Mouse (Mus musculus) heart, embryonic 14.5 days (tissue): ENCODE data around the gene Angptl4. TPM values are rescaled to one million over a fixed set of nuclear protein-coding genes. Genes with fewer than 3 reads are reported as not detected.
"Not testable (repeated sequence)": the region's sequence is repeated elsewhere in the genome, so short reads cannot be mapped to it uniquely, and the experiment has no call there.

Experiments
- ATAC-seq: fragments of 200-750 bp; cut with Nextera tagmentation; 2 replicates; pipeline ENCODE4 v1.8.0; 2017; ENCODE audit warnings: low read depth, moderate TSS enrichment; ENCODE audit not compliant: insufficient number of reproducible peaks, insufficient read depth, low FRiP score
- H3K27ac ChIP-seq, 2 experiments: fragments of 200-500 bp in 1 of 2; fragments of 300-500 bp in 1 of 2; sonication (generic) in 1 of 2; replicated peaks in 1 of 2; 2 replicates each; pipeline ENCODE4 v1.5.1; 2012 to 2014; ENCODE audit warnings: low read depth in 2 of 2, low read length in 2 of 2, control low read depth in 1 of 2, mild to moderate bottlenecking in 1 of 2, mixed read lengths in 1 of 2; ENCODE audit not compliant: control insufficient read depth in 1 of 2, insufficient read depth in 1 of 2
- H3K27me3 ChIP-seq: fragments of 300-500 bp; sonication (generic); 2 replicates; pipeline ENCODE4 v1.6.1; 2014; ENCODE audit warnings: mild to moderate bottlenecking, low read length, control low read depth; ENCODE audit not compliant: control insufficient read depth, insufficient read depth
- H3K36me3 ChIP-seq: fragments of 300-500 bp; sonication (generic); 2 replicates; pipeline ENCODE4 v1.6.1; 2014; ENCODE audit warnings: mild to moderate bottlenecking, control low read depth, low read length, mixed read lengths; ENCODE audit not compliant: control insufficient read depth, insufficient read depth
- H3K4me1 ChIP-seq, 2 experiments: fragments of 200-500 bp in 1 of 2; fragments of 300-500 bp in 1 of 2; sonication (generic) in 1 of 2; 2 replicates each; pipeline ENCODE4 v1.6.1; 2012 to 2014; ENCODE audit warnings: low read length in 2 of 2, control low read depth in 1 of 2, mixed read lengths in 1 of 2; ENCODE audit not compliant: control insufficient read depth in 2 of 2, insufficient read depth in 2 of 2
- H3K4me2 ChIP-seq: fragments of 300-500 bp; sonication (generic); 2 replicates; pipeline ENCODE4 v1.6.1; 2014; ENCODE audit warnings: mild to moderate bottlenecking, low read length
- H3K4me3 ChIP-seq, 2 experiments: fragments of 200-500 bp in 1 of 2; fragments of 300-500 bp in 1 of 2; sonication (generic) in 1 of 2; 2 replicates each; pipeline ENCODE4 v1.5.1; 2012 to 2014; ENCODE audit warnings: low read length in 2 of 2, mild to moderate bottlenecking in 2 of 2, control low read depth in 1 of 2, low read depth in 1 of 2, moderate library complexity in 1 of 2; ENCODE audit not compliant: control insufficient read depth in 1 of 2, insufficient read depth in 1 of 2
- H3K9ac ChIP-seq: fragments of 300-500 bp; sonication (generic); 2 replicates; pipeline ENCODE4 v1.6.1; 2014; ENCODE audit warnings: mild to moderate bottlenecking, low read length
- H3K9me3 ChIP-seq: fragments of 300-500 bp; sonication (generic); 2 replicates; pipeline ENCODE4 v1.6.1; 2016; ENCODE audit warnings: low read length, control low read depth; ENCODE audit not compliant: control insufficient read depth
- WGBS: fragments of 180-500 bp; shearing (Covaris S2); extraction: QIAGEN DNeasy Blood & Tissue Kit; methylation state at CpG from one replicate; pipeline ENCODE4 v1.1.7; 2014; 5-methylcytosine and 5-hydroxymethylcytosine counted together
- polyA plus RNA-seq: library from polyadenylated mRNA; unstranded; fragments of >200 nt; fragmentation: Nextera tagmentation; extraction: Ambion mirVana; gene quantifications from 2 replicates; pipeline ENCODE4 v1.2.1, GENCODE M21; 2014

Angptl4 gene
- polyA plus RNA-seq, result 13.5 and 16.4 TPM in 2 replicates

DNA sequence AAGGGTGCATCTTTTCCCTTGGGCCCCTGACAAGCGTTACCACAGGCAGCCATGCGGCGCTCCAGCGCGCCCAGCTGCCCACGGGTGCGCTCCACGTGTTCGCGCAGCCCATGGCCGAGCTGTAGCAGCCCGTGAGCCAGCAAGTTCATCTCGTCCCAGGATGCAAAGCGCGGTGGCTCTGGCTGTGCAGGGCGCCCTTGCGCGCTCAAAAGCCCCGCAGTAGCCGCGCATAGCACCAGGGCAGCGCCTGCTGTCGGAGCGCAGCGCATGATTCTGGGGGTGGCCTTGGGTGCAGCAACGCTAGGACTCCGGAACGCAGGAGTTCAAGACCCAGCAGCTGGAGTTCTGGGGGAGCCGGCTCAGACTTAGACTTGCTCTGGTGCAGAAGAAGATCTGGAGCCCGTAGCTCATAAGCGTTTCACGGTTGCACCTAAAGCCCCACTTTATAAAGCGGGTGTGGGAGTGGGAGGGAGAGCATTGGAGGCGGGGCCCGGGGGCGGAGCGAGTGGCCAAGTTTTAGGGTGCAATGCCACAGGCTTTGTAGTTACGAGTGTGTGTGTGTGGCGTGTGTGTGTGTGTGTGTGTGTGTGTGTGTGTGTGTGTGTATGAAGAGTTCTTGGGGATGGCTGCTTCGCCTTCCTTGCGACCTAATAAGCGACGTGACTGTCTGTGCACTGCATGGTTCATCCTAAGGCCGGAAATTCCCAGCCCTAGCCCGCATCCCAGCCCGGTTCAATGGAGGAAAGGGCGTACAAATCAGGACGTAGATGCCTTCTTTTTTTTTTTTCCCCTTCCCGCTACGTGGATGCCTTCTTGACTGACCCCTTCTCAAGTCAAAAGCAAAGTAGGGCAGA is at the start of gene Angptl4:
Angptl4 (minus strand) TSS at position 707 of the 854 bp plus-strand sequence.
- 2% methylated on average over 50 of the region's 50 CpGs for WGBS
- H3K27me3 ChIP-seq, result no peaks in the 10 kb centered on the region
- peak within 1 kb of the TSS; percentile 80 for H3K4me2 ChIP-seq
- H3K4me3 ChIP-seq, result peak within 1 kb of the TSS; percentile 39 to 49
- H3K27ac ChIP-seq, result peak within 1 kb of the TSS; percentile 71 to 84
- H3K9me3 ChIP-seq, result no peaks in the 10 kb centered on the region
- peaks cover 42 to 59% of the 10 kb centered on the region in 2 experiments for H3K4me1 ChIP-seq
- peak; percentile 42; the same call in 1 of the 2 replicates for ATAC-seq
- H3K9ac ChIP-seq, result peak within 1 kb of the TSS; percentile 65
- peaks cover 16% of the 10 kb centered on the region for H3K36me3 ChIP-seq

- 87% methylated on average over 10 of the region's 10 CpGs for WGBS
- no peak for ATAC-seq
- no peaks in the 10 kb centered on the region for H3K9me3 ChIP-seq
- peaks cover 4 to 28% of the 10 kb centered on the region in 2 experiments for H3K4me1 ChIP-seq
- H3K4me2 ChIP-seq, result peak overlapping the region; percentile 32; the same call in 1 of the 2 replicates
- no peaks in the 10 kb centered on the region for H3K27me3 ChIP-seq
- no peak overlapping the region for H3K9ac ChIP-seq
- H3K36me3 ChIP-seq, result peaks cover 65% of the 10 kb centered on the region
- no peak overlapping the region for H3K4me3 ChIP-seq
- H3K27ac ChIP-seq, result peak overlapping the region in 1 of 2 experiments; percentile 64; a peak in 2 of 4 replicates
Observed at GRCm38 (mm10) chr17:33829561-33829960, 47.9 kb upstream of the Angptl4 start.

DNA sequence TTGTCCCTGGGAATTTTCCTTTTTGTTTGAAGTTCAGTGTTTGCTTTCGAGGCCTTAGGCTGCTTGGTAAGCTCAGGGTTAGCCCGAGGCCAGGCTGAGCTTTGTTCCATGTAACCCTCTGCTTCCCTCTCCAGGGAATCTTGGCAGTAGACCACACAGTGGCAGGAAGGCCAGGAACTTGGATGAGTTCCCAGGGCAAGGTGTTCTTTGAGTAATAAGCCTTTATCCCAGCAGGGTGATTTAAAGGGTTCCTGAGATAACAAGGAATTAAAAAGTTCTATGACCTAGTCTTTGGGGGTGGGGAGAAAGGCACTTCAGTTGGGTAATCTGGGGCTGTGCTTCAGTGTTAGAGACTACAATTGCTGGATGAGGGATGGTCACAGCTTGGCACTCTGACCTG is 47.3 kb upstream of the Angptl4 start:
- H3K27ac ChIP-seq, result peak overlapping the region; percentile 30 to 64; a peak in 3 of 4 replicates
- WGBS, result 18% methylated on average over 2 of the region's 2 CpGs
- ATAC-seq, result peak; percentile 41; the same call in 1 of the 2 replicates
- H3K9me3 ChIP-seq, result no peaks in the 10 kb centered on the region
- no peak overlapping the region for H3K9ac ChIP-seq
- H3K4me2 ChIP-seq, result peak overlapping the region; percentile 32; the same call in 1 of the 2 replicates
- H3K36me3 ChIP-seq, result peaks cover 58% of the 10 kb centered on the region
- no peaks in the 10 kb centered on the region for H3K27me3 ChIP-seq
- H3K4me3 ChIP-seq, result no peak overlapping the region
- H3K4me1 ChIP-seq, result peaks cover 4 to 28% of the 10 kb centered on the region in 2 experiments

DNA sequence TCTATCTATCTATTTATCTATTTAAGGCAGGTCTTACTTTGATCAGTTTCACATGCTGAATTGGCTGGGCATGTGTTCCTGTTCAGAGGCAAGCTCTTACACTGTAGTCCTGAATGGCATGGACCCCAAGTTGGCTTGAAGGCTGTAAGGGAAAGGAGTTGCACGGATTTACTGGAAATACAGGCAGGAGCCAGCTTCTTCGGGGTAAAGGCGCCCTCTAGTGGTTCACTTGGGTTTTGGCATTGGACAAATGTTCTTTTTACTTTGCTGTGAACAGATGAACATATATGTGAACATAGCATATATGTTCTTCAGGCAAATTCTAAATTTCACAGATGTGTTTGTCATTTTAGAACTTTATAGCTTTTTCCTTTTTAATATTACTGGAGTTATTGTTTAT is 45.2 kb upstream of the Angptl4 start:
- no peaks in the 10 kb centered on the region for H3K9me3 ChIP-seq
- H3K27ac ChIP-seq, result no peak overlapping the region
- no peaks in the 10 kb centered on the region for H3K27me3 ChIP-seq
- 0% methylated on average over 3 of the region's 3 CpGs for WGBS
- no peak overlapping the region for H3K4me3 ChIP-seq
- peaks cover 4 to 34% of the 10 kb centered on the region in 2 experiments for H3K4me1 ChIP-seq
- no peak overlapping the region for H3K9ac ChIP-seq
- peaks cover 55% of the 10 kb centered on the region for H3K36me3 ChIP-seq
- no peak overlapping the region for H3K4me2 ChIP-seq
- no peak for ATAC-seq

DNA sequence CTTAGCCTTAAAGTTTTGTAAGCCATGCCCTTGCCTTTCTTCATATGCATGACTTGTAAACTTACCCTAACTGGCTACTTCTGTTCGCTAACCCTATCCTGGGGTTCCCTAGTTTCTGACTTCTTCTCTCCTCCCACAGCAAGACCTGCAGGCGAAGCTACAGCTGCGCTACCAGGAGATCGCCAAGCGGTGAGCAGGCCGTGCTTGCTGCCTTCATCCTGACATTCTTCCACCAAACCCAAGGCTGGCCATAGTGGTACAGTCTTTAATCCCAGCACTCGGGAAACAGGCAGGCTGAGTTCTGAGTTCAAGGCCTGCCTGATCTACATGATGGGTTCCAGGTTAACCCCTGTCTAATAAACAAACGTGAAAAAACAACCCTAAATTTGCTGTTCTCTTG is 43.8 kb upstream of the Angptl4 start:
- peaks cover 57% of the 10 kb centered on the region for H3K36me3 ChIP-seq
- H3K9ac ChIP-seq, result peak overlapping the region; percentile 87; the same call in 1 of the 2 replicates
- H3K4me3 ChIP-seq, result peak overlapping the region in 1 of 2 experiments; percentile 62; a peak in 2 of 4 replicates
- no peaks in the 10 kb centered on the region for H3K27me3 ChIP-seq
- no peak overlapping the region for H3K27ac ChIP-seq
- no peak for ATAC-seq
- 82% methylated on average over 8 of the region's 8 CpGs for WGBS
- H3K4me2 ChIP-seq, result peak overlapping the region; percentile 76
- H3K9me3 ChIP-seq, result no peaks in the 10 kb centered on the region
- H3K4me1 ChIP-seq, result peaks cover 4 to 34% of the 10 kb centered on the region in 2 experiments

DNA sequence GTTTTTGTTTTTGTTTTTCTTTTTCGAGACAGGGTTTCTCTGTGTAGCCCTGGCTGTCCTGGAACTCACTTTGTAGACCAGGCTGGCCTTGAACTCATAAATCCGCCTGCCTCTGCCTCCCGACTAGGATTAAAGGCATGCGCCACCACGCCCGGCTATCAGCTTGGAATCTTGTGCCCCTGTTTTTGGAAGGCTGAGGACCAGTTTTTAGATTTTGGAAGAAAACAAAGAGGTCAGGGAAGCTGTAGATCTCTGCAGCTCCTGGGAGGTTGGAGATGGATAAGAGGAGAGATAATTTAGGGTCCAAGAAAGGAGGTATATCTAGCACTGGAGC is 43.3 kb upstream of the Angptl4 start:
- not testable (repeated sequence) for H3K9me3 ChIP-seq, H3K27me3 ChIP-seq, ATAC-seq
- peaks cover 4 to 34% of the 10 kb centered on the region in 2 experiments for H3K4me1 ChIP-seq
- WGBS, result 7% methylated on average over 6 of the region's 6 CpGs
- peak overlapping the region; percentile 76 for H3K4me2 ChIP-seq
- peak overlapping the region; percentile 60 to 62 for H3K4me3 ChIP-seq
- peak overlapping the region; percentile 80 to 90; a peak in 3 of 4 replicates for H3K27ac ChIP-seq
- H3K9ac ChIP-seq, result peak overlapping the region; percentile 87
- peaks cover 57% of the 10 kb centered on the region for H3K36me3 ChIP-seq

DNA sequence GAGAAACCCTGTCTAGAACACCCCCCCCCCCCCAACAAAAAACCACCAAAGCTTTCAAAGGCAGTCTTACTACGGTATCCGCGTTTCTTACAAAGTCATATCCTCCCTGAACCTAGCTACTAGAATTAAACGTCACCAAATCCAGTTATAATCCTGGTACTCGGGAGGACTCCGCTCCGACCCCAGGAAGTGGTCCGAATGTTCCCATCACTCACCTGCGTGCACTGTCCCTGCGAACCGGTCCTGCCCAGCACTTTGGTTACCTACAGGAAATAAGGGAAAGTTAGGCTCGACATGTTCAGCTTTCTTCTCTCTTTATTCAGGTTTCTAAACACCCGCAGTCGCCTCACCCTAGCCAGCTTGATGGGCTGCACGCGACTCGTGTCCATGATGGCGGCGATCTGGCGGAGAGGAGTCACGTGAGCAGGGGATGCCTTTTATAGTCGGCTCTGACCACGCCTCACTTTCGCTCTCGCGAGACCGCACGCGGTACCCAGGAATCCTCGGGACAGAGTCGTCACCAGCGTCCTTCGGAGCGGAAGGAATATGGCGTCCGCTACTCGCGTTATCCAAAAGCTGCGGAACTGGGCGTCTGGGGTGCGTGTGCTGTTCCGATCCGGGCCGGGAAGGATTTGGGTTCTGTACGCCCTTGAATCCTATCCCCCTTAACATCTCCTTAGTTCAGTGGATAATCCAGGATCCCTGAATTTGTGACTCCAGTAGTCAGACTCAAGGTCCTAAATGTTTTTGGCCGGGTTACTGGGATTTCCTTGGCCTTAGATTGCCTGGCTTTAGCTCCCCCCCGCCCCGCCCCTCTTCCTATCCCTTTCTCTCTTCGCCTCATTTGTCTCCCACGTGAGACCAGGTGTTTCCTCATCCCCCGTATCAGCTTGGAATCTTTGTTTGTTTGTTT is 42.7 kb upstream of the Angptl4 start, which contains the start of the genes Rps28 and Ndufa7:
Rps28 (minus strand) TSS at position 479 of the 913 bp plus-strand sequence.
Ndufa7 (plus strand) TSS at position 489 of the 913 bp plus-strand sequence.
- Histone ChIP-seq H3K4me1 (peaks cover 2 to 29% of the 10 kb centered on the region in 2 experiments; a peak in 3 of 4 replicates), H3K27ac (peak within 1 kb of the TSS; percentile 80 to 90), H3K4me2 (peak within 1 kb of the TSS; percentile 76), H3K4me3 (peak within 1 kb of the TSS; percentile 60 to 62), H3K36me3 (peaks cover 58% of the 10 kb centered on the region), H3K9ac (peak within 1 kb of the TSS; percentile 87), H3K9me3 (no peaks in the 10 kb centered on the region), H3K27me3 (no peaks in the 10 kb centered on the region)
- under 1% methylated on average over 51 of the region's 51 CpGs for WGBS
- ATAC-seq, result peak; percentile 90
